Mouse (Mus musculus) ES-E14 (cell line): ENCODE results near the gene Olfr1024.

ENCODE experiments used
- HCFC1 ChIP-seq: IDR thresholded peaks from 2 replicates; pipeline ENCODE4 v1.6.1; 2012; ENCODE audit warnings: low read length, inconsistent platforms, borderline replicate concordance; ENCODE audit not compliant: insufficient read depth
- MAFK ChIP-seq: IDR thresholded peaks from 2 replicates; pipeline ENCODE4 v1.6.1; 2014; ENCODE audit warnings: mild to moderate bottlenecking, low read depth, low read length, inconsistent platforms; ENCODE audit not compliant: insufficient read depth
- ZC3H11A ChIP-seq: IDR thresholded peaks from 2 replicates; pipeline ENCODE4 v1.6.1; 2012; ENCODE audit warnings: low read depth, mild to moderate bottlenecking, inconsistent platforms, low read length, borderline replicate concordance
- ZNF384 ChIP-seq: IDR thresholded peaks from 2 replicates; pipeline ENCODE4 v1.6.1; 2012; ENCODE audit warnings: low read depth, low read length, inconsistent platforms

GRCm38 (mm10) chr2:85913197-85913596, 8.3 kb upstream of the Olfr1024 start:
- no peak for TF ChIP-seq HCFC1
- TF ChIP-seq ZNF384 = no peak
- TF ChIP-seq MAFK = no peak
- TF ChIP-seq ZC3H11A = no peak
